Comparison of ENCODE assay signal across 14 mouse cellular contexts in genomic region chr10:108447211-108447610, GRCm38 (mm10).
DNase-seq lines count a peak whose midpoint lies in the region; ATAC-seq and TF ChIP-seq lines count a peak whose summit lies in the region.
"Had no signal": no experiment of that assay in that cellular context is flagged by ENCODE, and none has a peak within 500 bp of the region (broad histone marks: within the 10 kb centered on the region; RNA-seq: fewer than 3 reads in every experiment).

No protein-coding gene starts in this region.

- no peaks in the 10 kb centered on the region for H3K9me3 ChIP-seq in heart, embryonic 14.5 days (ENCODE audit: control insufficient read depth, low read length)
- H3K9me3 ChIP-seq in lung, embryonic 16.5 days (ENCODE audit: control insufficient read depth, low read length), result no peaks in the 10 kb centered on the region; the same call in 1 of the 2 replicates
- H3K9me3 ChIP-seq: embryonic facial prominence, embryonic 13.5 days; forebrain, embryonic 13.5 days; G1E; hindbrain, embryonic 12.5 days; limb, embryonic 13.5 days had no signal

- ATAC-seq in heart, embryonic 14.5 days (ENCODE audit: insufficient number of reproducible peaks, insufficient read depth, low FRiP score, low read depth), result no peak
- peak; percentile 19; the same call in 1 of the 2 replicates for ATAC-seq in granulocyte monocyte progenitor cell, adult 5-6 weeks (replicated peaks; ENCODE audit: poor library complexity, severe bottlenecking)
- peak; percentile 39 for ATAC-seq in lung, embryonic 16.5 days (ENCODE audit: low read depth)

- no peak overlapping the region; the same call in 1 of the 2 replicates for H3K9ac ChIP-seq in heart, embryonic 14.5 days (ENCODE audit: low read length)
- H3K9ac ChIP-seq in heart, adult 2 months (ENCODE audit: low read depth, low read length), result no peak overlapping the region
- peak overlapping the region; percentile 46 for H3K9ac ChIP-seq in lung, embryonic 16.5 days (ENCODE audit: low read length)

- H3K36me3 ChIP-seq in heart, embryonic 14.5 days (ENCODE audit: control insufficient read depth, insufficient read depth, low read length), result no peaks in the 10 kb centered on the region
- H3K36me3 ChIP-seq in heart, adult 2 months (ENCODE audit: control insufficient read depth, insufficient read depth, low read length), result no peaks in the 10 kb centered on the region; the same call in 1 of the 2 replicates
- H3K36me3 ChIP-seq in lung, embryonic 16.5 days (ENCODE audit: control insufficient read depth, insufficient read depth, low read length), result no peaks in the 10 kb centered on the region
- H3K36me3 ChIP-seq: embryonic facial prominence, embryonic 13.5 days; G1E; hindbrain, embryonic 12.5 days; limb, embryonic 13.5 days had no signal

- no peak for TF ChIP-seq EP300 in heart, adult 2 months (IDR thresholded peaks at IDR 0.05; ENCODE audit: insufficient read depth, low read depth, low read length)

- intact Hi-C loops in heart, adult 2 months (cut with DNase I), result loop anchor here (2.0 to 10.0 kb wide), 5 partner anchors 90 to 590 kb away; partner anchors contain the start of genes Pawr and Ppp1r12a

- H3K4me3 ChIP-seq in heart, embryonic 14.5 days (ENCODE audit: control insufficient read depth in 1 of 2, insufficient read depth in 1 of 2, low read depth in 1 of 2, low read length in 2 of 2), result no peak overlapping the region
- no peak overlapping the region for H3K4me3 ChIP-seq in heart, adult 2 months
- H3K4me3 ChIP-seq in lung, embryonic 16.5 days (ENCODE audit: low read length), result no peak overlapping the region

- H3K4me1 ChIP-seq in heart, embryonic 14.5 days (ENCODE audit: control insufficient read depth in 2 of 2, insufficient read depth in 2 of 2, low read length in 2 of 2), result peaks cover 26 to 30% of the 10 kb centered on the region in 2 experiments
- peaks cover 5% of the 10 kb centered on the region for H3K4me1 ChIP-seq in heart, adult 2 months (ENCODE audit: control insufficient read depth, insufficient read depth, low read length)
- peaks cover 36% of the 10 kb centered on the region for H3K4me1 ChIP-seq in lung, embryonic 16.5 days (replicated peaks; ENCODE audit: control insufficient read depth, insufficient read depth, low read length)

- no peaks in the 10 kb centered on the region for H3K79me2 ChIP-seq in heart, adult 2 months (replicated peaks; ENCODE audit: control insufficient read depth, insufficient read depth, low read length)

- no peaks in the 10 kb centered on the region for H3K27me3 ChIP-seq in heart, embryonic 14.5 days (ENCODE audit: control insufficient read depth, insufficient read depth, low read length)
- no peaks in the 10 kb centered on the region for H3K27me3 ChIP-seq in heart, adult 2 months (ENCODE audit: control insufficient read depth, insufficient read depth, low read length)
- no peaks in the 10 kb centered on the region for H3K27me3 ChIP-seq in lung, embryonic 16.5 days (ENCODE audit: control insufficient read depth, insufficient read depth, low read depth, low read length)
- H3K27me3 ChIP-seq: embryonic facial prominence, embryonic 13.5 days; forebrain, embryonic 13.5 days; limb, embryonic 13.5 days had no signal

- TF ChIP-seq POLR2A in heart, adult 2 months (IDR thresholded peaks at IDR 0.05; ENCODE audit: insufficient read depth, low read depth, low read length), result no peak

- TF ChIP-seq CTCF in heart, adult 2 months (IDR thresholded peaks at IDR 0.05), result no peak

- peak overlapping the region in 1 of 2 experiments; percentile 32; a peak in 1 of 4 replicates for H3K27ac ChIP-seq in heart, embryonic 14.5 days (replicated peaks in 1 of 2; ENCODE audit: control insufficient read depth in 1 of 2, insufficient read depth in 1 of 2, low read depth in 2 of 2, low read length in 2 of 2)
- H3K27ac ChIP-seq in heart, adult 2 months, result no peak overlapping the region; the same call in 1 of the 2 replicates
- peak overlapping the region; percentile 85 for H3K27ac ChIP-seq in lung, embryonic 16.5 days (ENCODE audit: low read length)
- H3K27ac ChIP-seq: forebrain, embryonic 13.5 days; hindbrain, embryonic 12.5 days; limb, embryonic 13.5 days had no signal

- peak overlapping the region; percentile 69 for H3K4me2 ChIP-seq in heart, embryonic 14.5 days (ENCODE audit: low read length)
- H3K4me2 ChIP-seq in lung, embryonic 16.5 days (ENCODE audit: low read depth, low read length), result peak overlapping the region; percentile 60

- WGBS in heart, embryonic 14.5 days, result 43% methylated on average over 10 of the region's 10 CpGs
- 57% methylated on average over 10 of the region's 10 CpGs for WGBS in heart, adult 2 months
- 18% methylated on average over 10 of the region's 10 CpGs for WGBS in lung, embryonic 16.5 days

- DNase-seq in heart, adult 2 months, result no peak
- peak; percentile 28 for DNase-seq in 3T3-L1 (ENCODE audit: low read depth, low spot score)
- DNase-seq in adrenal gland, postnatal 4 days (ENCODE audit: low spot score in 2 of 2), result no peak
- DNase-seq in layer of hippocampus, postnatal 36 days, result no peak
- DNase-seq: adrenal gland, adult 8-10 months; thymus, postnatal 25 days had no signal
